Mouse (Mus musculus): ENCODE measurements around the gene Ccdc63.

Gene Ccdc63

GRCm38 (mm10) chr5:122140723-122141122, at the start of gene Ccdc63:
TSS of gene Ccdc63 (minus strand) at chr5:122140823.
- CTCF ChIA-PET, result interaction anchor here (1.4 kb wide), 1 partner anchor 9 kb away, joined by 4 read pairs; no protein-coding TSS in a partner anchor

DNA sequence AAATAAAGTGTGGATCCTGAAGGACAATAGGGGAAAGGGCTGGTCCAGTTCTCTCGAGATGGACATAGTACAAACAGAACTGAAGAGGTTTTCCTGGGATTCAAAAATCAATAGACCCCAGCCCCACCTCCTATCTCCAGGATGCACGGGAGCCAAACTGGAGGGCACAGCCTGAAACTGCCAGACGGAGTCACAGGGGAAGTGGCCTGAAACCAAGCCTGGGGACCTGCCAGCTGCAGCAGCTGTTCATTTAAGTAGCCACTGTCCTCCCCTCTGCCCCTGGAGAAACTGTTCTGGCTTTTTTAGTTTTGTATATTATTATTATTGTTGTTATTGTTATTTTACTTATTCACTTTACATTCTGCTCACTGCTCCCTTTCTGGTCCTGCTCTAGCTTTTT, 48.5 kb upstream of the Ccdc63 start:
- CTCF ChIA-PET, result interaction anchor here (0.7 kb wide), 1 partner anchor 15 kb away, joined by 3 read pairs; no protein-coding TSS in a partner anchor

GRCm38 (mm10) chr5:122184858-122185257, 44.2 kb upstream of the Ccdc63 start:
- CTCF ChIA-PET, result interaction anchor here (0.6 to 0.9 kb wide), 2 partner anchors 25 to 159 kb away, joined by 3 to 12 read pairs; no protein-coding TSS in a partner anchor

DNA sequence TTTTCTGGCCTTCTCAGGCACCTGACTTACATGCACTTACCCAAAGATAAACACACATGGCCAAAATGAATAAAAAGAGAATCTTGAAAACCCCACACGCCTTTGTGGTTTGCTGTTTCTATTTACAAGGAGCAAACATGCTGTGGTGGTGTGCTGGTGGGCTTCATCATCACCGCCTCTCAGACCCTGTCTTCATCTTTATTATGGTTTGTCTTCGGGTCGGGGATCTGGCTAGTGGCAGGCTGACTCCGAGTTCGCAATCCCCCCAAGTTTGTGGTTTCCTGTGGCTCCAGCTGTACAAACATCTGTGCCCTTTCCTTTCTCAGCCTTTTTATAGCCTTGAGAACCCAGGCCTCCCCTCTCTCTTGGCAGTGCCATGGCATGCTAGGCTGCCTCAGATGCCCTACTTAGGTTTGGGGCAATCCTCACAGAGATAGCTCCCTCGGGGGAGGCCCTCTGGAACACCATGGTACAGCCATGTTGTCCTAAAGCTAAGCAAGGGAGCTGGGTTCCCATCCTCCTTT, 43.7 kb upstream of the Ccdc63 start:
- CTCF ChIA-PET, result interaction anchor here (0.5 to 0.9 kb wide), 3 partner anchors 24 to 159 kb away, joined by 3 to 12 read pairs (median 3); no protein-coding TSS in a partner anchor

DNA sequence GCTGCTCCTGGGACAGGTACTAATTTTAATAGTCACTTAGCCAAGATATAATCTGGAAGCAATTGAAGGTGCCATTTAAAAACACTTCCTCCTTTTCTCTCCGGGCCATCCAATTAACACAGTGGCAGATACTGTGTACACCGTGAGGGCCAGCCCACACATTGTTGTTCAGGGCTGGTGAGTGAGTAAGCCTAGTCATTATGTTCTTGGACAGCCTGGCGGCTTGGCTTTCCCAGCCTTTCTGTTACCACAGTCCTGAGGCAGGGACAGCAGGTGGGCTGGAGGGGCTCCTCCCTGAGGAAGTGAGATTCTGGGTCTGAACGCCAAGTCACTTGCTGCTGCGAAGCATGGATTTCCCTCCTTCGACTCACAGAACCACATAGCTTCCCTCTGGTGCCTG, 39.0 kb upstream of the Ccdc63 start:
- CTCF ChIA-PET, result interaction anchor here (1.0 to 1.5 kb wide), 2 partner anchors 19 to 217 kb away, joined by 3 read pairs; no protein-coding TSS in a partner anchor

DNA sequence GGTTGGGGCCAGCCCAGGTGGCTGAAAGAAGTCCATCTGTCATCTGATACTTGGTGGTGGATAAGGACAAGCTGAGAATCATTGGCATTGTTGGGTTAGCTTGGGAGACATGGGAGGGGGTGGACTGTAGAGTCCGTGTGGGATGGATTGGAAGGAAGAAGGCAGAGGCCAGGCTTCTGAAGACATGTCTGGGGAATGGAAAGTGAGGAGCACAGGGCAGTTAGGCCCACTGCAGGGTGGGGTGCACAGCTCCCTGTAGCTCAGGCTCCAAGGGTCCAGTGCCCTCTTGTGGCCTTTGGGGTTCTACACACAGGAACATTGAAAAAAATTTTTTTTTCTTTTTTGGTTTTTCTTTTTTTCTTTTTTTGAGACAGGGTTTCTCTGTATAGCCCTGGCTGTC, 35.8 kb upstream of the Ccdc63 start:
- CTCF ChIA-PET, result no interaction called here

- CTCF ChIA-PET, result interaction anchor here (0.6 kb wide), 1 partner anchor 18 kb away, joined by 9 read pairs; the partner anchor contains the start of gene Ppp1cc
Measured at GRCm38 (mm10) chr5:122175961-122176360, 35.3 kb upstream of the Ccdc63 start.

- CTCF ChIA-PET, result interaction anchor here (0.6 kb wide), 1 partner anchor 17 kb away, joined by 9 read pairs; the partner anchor contains the start of gene Ppp1cc
Measured at GRCm38 (mm10) chr5:122175402-122175801, 34.8 kb upstream of the Ccdc63 start.

DNA sequence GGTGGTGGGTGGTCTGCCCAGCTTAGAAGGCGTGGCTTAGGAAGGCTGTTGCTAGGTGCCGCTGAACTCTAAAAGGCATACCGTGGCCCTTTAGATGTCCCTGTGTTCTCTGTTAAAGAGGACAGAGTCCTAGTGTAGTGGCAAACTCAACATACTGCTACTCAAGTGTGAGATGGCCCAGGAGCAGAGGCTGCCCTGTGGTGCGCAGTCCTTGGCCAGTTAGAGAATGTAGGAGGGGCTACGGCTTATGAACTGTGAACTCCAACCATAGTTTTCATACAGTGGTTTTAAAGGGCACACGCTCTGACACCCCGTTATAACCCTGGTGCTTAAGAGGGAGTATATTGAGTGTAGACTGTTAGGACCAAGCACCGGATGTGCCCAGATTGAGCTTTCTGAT, 30.4 kb upstream of the Ccdc63 start:
- CTCF ChIA-PET, result no interaction called here

DNA sequence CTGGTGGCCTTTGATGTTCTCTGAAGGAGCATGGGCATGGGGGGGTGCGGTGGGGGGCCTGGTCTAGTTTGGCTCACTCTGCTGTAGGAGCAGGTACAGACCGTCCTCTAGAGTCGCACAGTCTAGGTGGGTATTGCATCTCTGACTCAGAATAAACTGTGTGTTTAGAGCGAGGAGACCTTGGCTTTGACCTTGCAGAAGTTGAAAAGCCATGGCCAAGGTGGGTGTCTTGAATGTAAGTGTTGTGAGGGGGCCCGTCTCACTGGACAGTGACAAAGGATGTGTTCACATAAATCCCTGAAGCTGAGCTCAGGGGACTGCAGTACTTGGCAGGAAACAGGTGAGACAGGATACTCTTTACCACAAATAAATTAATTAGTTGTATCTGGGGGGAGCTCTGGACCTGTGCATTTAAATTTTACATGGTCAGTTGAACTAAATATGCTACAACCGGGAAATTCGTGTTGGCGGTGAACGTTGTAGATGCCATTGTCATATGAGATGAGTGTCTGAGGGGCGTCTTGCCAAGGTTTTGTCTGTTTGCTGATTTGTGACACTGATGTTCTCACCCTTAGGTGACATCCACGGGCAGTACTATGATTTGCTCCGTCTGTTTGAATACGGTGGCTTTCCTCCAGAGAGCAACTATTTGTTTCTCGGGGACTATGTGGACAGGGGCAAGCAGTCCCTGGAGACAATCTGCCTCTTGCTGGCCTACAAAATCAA, 27.9 kb upstream of the Ccdc63 start:
- CTCF ChIA-PET, result interaction anchor here (1.0 kb wide), 1 partner anchor 106 kb away, joined by 4 read pairs; no protein-coding TSS in a partner anchor

DNA sequence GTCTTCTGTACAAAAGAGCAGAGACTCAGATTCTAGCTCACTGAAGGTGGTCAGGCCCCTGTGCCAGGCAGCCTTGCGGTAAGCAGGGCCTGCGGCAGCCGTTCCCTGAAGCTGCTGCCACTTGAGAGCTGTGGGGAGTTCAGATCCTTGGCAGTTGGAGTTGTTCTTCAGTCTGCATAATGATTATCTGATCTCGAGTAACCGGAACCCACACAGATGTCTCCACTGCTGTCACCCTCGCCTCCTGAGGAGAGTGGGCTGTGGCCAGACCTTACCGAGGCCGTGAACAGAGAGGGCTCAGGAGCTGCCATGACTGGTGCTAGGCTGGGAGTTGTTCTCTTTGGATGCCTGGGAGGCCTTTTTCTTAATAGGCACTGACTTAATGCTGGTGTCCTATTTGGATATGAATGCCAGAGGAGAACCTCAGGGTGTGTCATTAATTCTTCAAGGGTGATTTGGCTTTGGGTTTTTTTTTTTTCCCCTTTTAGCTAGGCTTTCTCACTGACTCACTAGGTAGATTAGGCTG, 26.1 kb upstream of the Ccdc63 start:
- CTCF ChIA-PET, result interaction anchor here (0.6 kb wide), 1 partner anchor 37 kb away, joined by 5 read pairs; no protein-coding TSS in a partner anchor

GRCm38 (mm10) chr5:122165233-122165915, 24.8 kb upstream of the Ccdc63 start:
- CTCF ChIA-PET, result interaction anchor here (0.5 to 0.7 kb wide), 4 partner anchors 18 to 99 kb away, joined by 3 read pairs; no protein-coding TSS in a partner anchor

DNA sequence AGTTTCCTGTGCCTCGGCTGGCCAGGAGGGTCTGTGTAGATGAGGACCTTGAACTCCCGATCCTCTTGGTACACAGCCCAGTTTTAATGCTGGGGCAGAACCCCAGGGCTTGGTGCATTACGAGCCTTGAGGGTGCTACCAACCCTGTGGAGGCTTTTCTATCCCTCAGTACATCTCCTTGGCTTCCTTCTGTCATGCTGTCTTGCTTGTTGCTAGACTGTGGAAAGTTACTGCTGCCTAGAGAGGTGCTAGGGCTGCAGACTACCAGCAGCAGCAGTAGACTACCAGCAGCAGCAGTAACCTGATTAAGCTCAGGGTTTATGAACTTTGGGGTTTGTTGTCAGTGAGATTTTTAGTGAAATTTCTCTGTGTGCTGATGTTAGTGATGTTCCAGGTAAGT, 23.4 kb upstream of the Ccdc63 start:
- CTCF ChIA-PET, result interaction anchor here (0.7 kb wide), 2 partner anchors 82 to 191 kb away, joined by 3 to 5 read pairs; partner anchors contain the start of gene Vps29

DNA sequence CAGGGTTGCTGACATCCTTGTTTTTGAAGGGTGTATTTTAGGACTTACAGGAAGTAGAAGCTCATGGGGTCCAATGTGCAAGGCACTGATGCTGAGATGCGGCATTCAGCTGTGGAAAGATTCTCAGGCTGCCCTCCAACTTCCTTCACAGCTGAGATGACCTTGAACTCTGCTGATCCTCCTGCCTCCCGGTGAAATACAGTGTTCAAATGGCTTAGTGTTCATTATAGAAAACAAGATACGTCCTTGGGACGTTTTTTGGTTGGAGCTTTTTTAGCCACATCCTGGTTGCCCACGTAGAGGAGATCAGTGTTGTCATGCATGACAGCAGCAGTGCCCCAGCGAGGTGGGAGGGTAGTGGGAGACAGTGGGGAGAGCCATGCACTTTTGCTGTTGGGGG, 22.6 kb upstream of the Ccdc63 start:
- CTCF ChIA-PET, result interaction anchor here (0.5 to 0.7 kb wide), 2 partner anchors 19 to 96 kb away, joined by 3 to 5 read pairs; no protein-coding TSS in a partner anchor

GRCm38 (mm10) chr5:122158557-122159515, 18.2 kb upstream of the Ccdc63 start:
- CTCF ChIA-PET, result interaction anchor here (0.6 kb wide), 2 partner anchors 17 to 59 kb away, joined by 9 to 19 read pairs; no protein-coding TSS in a partner anchor

DNA sequence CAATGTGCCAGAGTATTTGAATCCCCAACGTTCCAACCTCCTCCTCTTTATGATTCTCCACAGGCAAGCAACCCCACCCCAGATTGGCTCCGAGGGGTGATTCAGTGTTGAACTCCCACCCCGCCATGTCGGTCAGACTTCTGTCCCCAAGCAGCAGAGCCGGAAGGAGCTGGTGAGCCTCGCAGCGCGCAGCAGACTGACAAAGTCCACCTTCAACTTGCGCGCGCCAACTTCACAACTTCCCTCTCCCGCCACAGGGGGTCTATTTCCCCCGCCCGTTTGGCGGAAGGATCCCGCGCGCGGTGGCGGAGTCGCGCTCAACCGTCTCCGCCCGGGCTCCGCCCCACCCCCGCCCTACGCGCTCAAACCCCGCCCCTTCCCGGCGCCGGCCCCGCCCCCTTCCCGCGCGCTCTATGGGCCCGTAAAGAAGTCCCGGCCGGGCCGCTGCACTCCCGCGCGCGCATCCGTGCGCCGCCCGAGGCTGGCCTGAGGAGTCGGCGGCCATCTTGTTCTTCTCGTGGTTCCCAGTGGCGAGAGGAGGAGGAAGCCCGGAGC, 17.3 kb upstream of the Ccdc63 start, which contains the start of gene Ppp1cc:
Gene Ppp1cc, plus strand, starts transcription at position 452 of the 555 bp plus-strand sequence.
- CTCF ChIA-PET, result interaction anchor here (0.6 kb wide), 1 partner anchor 18 kb away, joined by 9 read pairs; no protein-coding TSS in a partner anchor

GRCm38 (mm10) chr5:122156486-122156885, 15.9 kb upstream of the Ccdc63 start:
- CTCF ChIA-PET, result no interaction called here

GRCm38 (mm10) chr5:122155613-122156012, 15.0 kb upstream of the Ccdc63 start:
- CTCF ChIA-PET, result interaction anchor here (0.7 kb wide), 2 partner anchors 14 to 48 kb away, joined by 3 read pairs; no protein-coding TSS in a partner anchor

GRCm38 (mm10) chr5:122154782-122155181, 14.2 kb upstream of the Ccdc63 start:
- CTCF ChIA-PET, result interaction anchor here (0.7 kb wide), 1 partner anchor 48 kb away, joined by 3 read pairs; no protein-coding TSS in a partner anchor

DNA sequence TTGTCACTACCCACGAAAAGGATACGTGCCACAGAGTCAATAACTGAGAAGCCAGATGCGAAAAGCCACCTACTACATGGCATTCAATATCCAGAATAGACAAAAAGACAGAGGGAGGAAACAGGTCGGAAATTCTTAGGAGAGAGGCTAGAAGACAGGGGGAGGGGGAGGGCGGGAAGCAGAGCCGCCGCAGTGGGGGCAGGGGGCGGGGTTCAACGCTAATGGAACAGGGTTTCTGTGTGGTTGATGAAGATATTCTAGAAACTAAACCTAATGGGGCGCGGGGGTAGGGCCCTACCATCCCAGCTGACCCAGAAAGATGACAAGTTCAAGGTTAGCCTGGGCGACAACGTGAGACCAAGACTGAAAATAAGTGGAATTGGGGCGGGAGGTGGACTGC, 13.4 kb upstream of the Ccdc63 start:
- CTCF ChIA-PET, result interaction anchor here (0.7 kb wide), 1 partner anchor 126 kb away, joined by 4 read pairs; no protein-coding TSS in a partner anchor
